Mouse (Mus musculus) liver, embryonic 18 days (tissue): ENCODE measurements around the gene Slc6a20a. TPM values are rescaled to one million over a fixed set of nuclear protein-coding genes. Genes with fewer than 3 reads are reported as not detected.

Source experiments
- polyA plus RNA-seq: library from polyadenylated mRNA; depleted of rRNA; stranded (reverse); fragments of >200 nt; gene quantifications from 2 replicates; pipeline ENCODE4 v1.2.3, GENCODE M21; 2012; rRNA removed

Gene Slc6a20a
- 3.0 and 3.3 TPM in 2 replicates for polyA plus RNA-seq

GRCm38 (mm10) chr9:123678327-123679105 is at the start of gene Slc6a20a, which contains the start of gene Ccr9:
TSS of gene Slc6a20a (minus strand) at chr9:123678885.
TSS of gene Ccr9 (plus strand) at chr9:123678439.

GRCm38 (mm10) chr9:123717186-123718008 is 38.7 kb upstream of the Slc6a20a start, which contains the start of gene Lztfl1:
TSS of gene Lztfl1 (minus strand) at chr9:123717697.

GRCm38 (mm10) chr9:123632281-123632680 is 46.4 kb downstream of the Slc6a20a start, which contains the start of gene Slc6a20b:
TSS of gene Slc6a20b (minus strand) at chr9:123632565.

Other genes with a start within 250 kb of the Slc6a20a start
- 8.7 and 9.5 TPM in 2 replicates for gene Limd1, start 200.2 kb downstream of the Slc6a20a start, polyA plus RNA-seq
- gene Sacm1l, start 149.1 kb downstream of the Slc6a20a start, polyA plus RNA-seq = 11.3 and 11.7 TPM in 2 replicates
- gene Slc6a20b, start 46.3 kb downstream of the Slc6a20a start, polyA plus RNA-seq = 0.20 and 0.22 TPM in 2 replicates
- 0.10 and 0.12 TPM in 2 replicates for gene Ccr9, start 446 bp downstream of the Slc6a20a start, polyA plus RNA-seq
- gene Lztfl1, start 38.8 kb upstream of the Slc6a20a start, polyA plus RNA-seq = 5.3 and 6.4 TPM in 2 replicates
- gene Cxcr6, start 127.6 kb upstream of the Slc6a20a start, polyA plus RNA-seq = 0.08 and 0.10 TPM in 2 replicates
- 2.7 and 3.5 TPM in 2 replicates for gene Fyco1, start 173.0 kb upstream of the Slc6a20a start, polyA plus RNA-seq
- gene Xcr1, start 183.1 kb upstream of the Slc6a20a start, polyA plus RNA-seq = 0.01 TPM in 2 replicates